Mouse (Mus musculus): ENCODE results near the gene Per3. TPM values are rescaled to one million over a fixed set of nuclear protein-coding genes. Genes with fewer than 3 reads are reported as not detected.

Per3 gene
- polyA plus RNA-seq, 1 experiment from 2014 or later: 4.1 TPM

DNA sequence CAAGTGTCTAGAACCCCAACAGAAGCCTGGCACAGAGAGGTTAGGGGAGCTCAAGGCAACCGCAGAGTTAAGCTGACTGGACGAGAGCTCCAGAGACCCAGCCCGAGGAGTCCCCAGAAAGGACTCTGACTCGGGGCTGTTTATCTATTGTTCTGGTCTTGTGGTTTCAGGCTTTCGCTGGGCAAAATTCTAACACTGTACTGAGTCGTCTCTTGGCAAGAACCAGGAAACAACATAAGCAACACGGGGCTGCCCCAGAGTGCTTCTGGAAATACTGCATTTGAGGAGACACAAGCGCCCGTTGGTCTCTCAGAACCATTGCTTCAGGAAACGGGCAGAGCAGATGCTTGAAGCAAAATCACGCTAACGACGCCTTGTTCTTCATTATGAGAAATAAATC, 43.1 kb downstream of the Per3 start:
- H3K4me1 ChIP-seq (replicated peaks; ENCODE audit: control insufficient read depth, insufficient read depth, low read length): no peaks in the 10 kb centered on the region
- no peaks in the 10 kb centered on the region for H3K9me3 ChIP-seq (ENCODE audit: control insufficient read depth, low read length)
- H3K9ac ChIP-seq (replicated peaks; ENCODE audit: low read depth, low read length): no peak overlapping the region
- H3K27ac ChIP-seq (ENCODE audit: low read length): no peak overlapping the region
- 64% methylated on average over 13 of the region's 13 CpGs for WGBS
- no peak overlapping the region for H3K4me2 ChIP-seq (ENCODE audit: low read length)
- H3K4me3 ChIP-seq (replicated peaks; ENCODE audit: low read length): no peak overlapping the region
- no peak for ATAC-seq
- H3K27me3 ChIP-seq (replicated peaks; ENCODE audit: control insufficient read depth, insufficient read depth, low read length): no peaks in the 10 kb centered on the region
- no peaks in the 10 kb centered on the region for H3K36me3 ChIP-seq (ENCODE audit: control insufficient read depth, insufficient read depth)

DNA sequence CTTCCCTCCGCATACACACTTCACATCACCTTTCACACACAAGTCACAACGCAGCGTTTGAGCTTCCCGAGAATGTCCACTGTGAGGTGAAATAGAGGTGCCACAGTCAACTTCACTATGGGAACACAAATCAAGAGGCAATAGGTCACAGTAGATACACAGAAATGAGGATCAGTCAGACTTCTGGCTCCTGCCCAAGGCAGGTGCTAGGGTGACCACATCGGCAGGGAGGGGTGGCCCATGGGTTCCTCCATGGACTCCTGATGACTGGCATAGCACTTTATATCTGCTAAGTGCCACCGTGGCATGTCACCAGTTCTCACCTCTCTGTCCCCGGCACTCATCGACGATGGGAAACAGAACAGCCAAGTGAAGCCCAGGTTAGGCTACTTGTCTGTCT, 45.8 kb downstream of the Per3 start:
- no peak overlapping the region for H3K27ac ChIP-seq (ENCODE audit: low read length)
- H3K4me2 ChIP-seq (ENCODE audit: low read length): no peak overlapping the region
- no peaks in the 10 kb centered on the region for H3K9me3 ChIP-seq (ENCODE audit: control insufficient read depth, low read length)
- no peak for ATAC-seq
- no peak overlapping the region for H3K4me3 ChIP-seq (replicated peaks; ENCODE audit: low read length)
- no peak overlapping the region for H3K9ac ChIP-seq (replicated peaks; ENCODE audit: low read depth, low read length)
- 97% methylated on average over 9 of the region's 9 CpGs for WGBS
- no peaks in the 10 kb centered on the region for H3K27me3 ChIP-seq (replicated peaks; ENCODE audit: control insufficient read depth, insufficient read depth, low read length)
- H3K4me1 ChIP-seq (replicated peaks; ENCODE audit: control insufficient read depth, insufficient read depth, low read length): no peaks in the 10 kb centered on the region
- H3K36me3 ChIP-seq (ENCODE audit: control insufficient read depth, insufficient read depth): no peaks in the 10 kb centered on the region

GRCm38 (mm10) chr4:150996797-150997196, 47.7 kb downstream of the Per3 start, which contains the start of gene Uts2:
TSS of gene Uts2 (plus strand) at chr4:150997097.
- Histone ChIP-seq H3K9ac (replicated peaks; ENCODE audit: low read depth, low read length) (no peak within 1 kb of the TSS), H3K36me3 (ENCODE audit: control insufficient read depth, insufficient read depth) (no peaks in the 10 kb centered on the region), H3K4me3 (replicated peaks; ENCODE audit: low read length) (no peak within 1 kb of the TSS), H3K4me2 (ENCODE audit: low read length) (no peak within 1 kb of the TSS), H3K27me3 (replicated peaks; ENCODE audit: control insufficient read depth, insufficient read depth, low read length) (no peaks in the 10 kb centered on the region), H3K4me1 (replicated peaks; ENCODE audit: control insufficient read depth, insufficient read depth, low read length) (no peaks in the 10 kb centered on the region), H3K27ac (ENCODE audit: low read length) (no peak within 1 kb of the TSS), H3K9me3 (ENCODE audit: control insufficient read depth, low read length) (no peaks in the 10 kb centered on the region)
- no peak for ATAC-seq
- WGBS: 92% methylated on average over 7 of the region's 7 CpGs

DNA sequence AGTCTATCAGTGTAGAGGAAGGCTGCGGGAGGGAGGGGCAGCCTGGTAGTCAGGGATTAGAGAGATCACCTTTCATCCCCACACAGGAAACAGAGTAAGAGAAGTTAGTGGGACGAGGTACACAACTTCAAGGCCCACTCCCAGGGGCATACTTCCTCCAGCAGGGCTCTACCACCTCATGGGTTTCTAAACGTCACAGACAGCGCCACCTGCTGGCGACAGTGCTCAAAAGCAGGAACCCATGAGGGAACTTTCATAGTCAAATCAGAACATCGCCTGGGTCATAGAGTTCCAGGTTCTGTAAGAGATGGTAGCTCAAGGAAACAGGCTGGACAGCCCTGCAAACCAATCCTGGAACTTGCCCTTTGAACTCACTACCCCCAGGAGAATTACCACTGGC, 54.3 kb downstream of the Per3 start:
- H3K9me3 ChIP-seq (ENCODE audit: control insufficient read depth, low read length): no peaks in the 10 kb centered on the region
- H3K4me2 ChIP-seq (ENCODE audit: low read length): no peak overlapping the region
- ATAC-seq: no peak
- no peaks in the 10 kb centered on the region for H3K4me1 ChIP-seq (replicated peaks; ENCODE audit: control insufficient read depth, insufficient read depth, low read length)
- H3K4me3 ChIP-seq (replicated peaks; ENCODE audit: low read length): no peak overlapping the region
- WGBS: 51% methylated on average over 6 of the region's 6 CpGs
- H3K27me3 ChIP-seq (replicated peaks; ENCODE audit: control insufficient read depth, insufficient read depth, low read length): no peaks in the 10 kb centered on the region
- no peak overlapping the region for H3K9ac ChIP-seq (replicated peaks; ENCODE audit: low read depth, low read length)
- no peaks in the 10 kb centered on the region for H3K36me3 ChIP-seq (ENCODE audit: control insufficient read depth, insufficient read depth)
- no peak overlapping the region for H3K27ac ChIP-seq (ENCODE audit: low read length)

- no peak overlapping the region for H3K9ac ChIP-seq (replicated peaks; ENCODE audit: low read depth, low read length)
- H3K4me2 ChIP-seq (ENCODE audit: low read length): no peak overlapping the region
- H3K27me3 ChIP-seq (replicated peaks; ENCODE audit: control insufficient read depth, insufficient read depth, low read length): no peaks in the 10 kb centered on the region
- WGBS: 93% methylated on average over 5 of the region's 5 CpGs
- H3K36me3 ChIP-seq (ENCODE audit: control insufficient read depth, insufficient read depth): no peaks in the 10 kb centered on the region
- no peak overlapping the region for H3K4me3 ChIP-seq (replicated peaks; ENCODE audit: low read length)
- no peaks in the 10 kb centered on the region for H3K9me3 ChIP-seq (ENCODE audit: control insufficient read depth, low read length)
- H3K4me1 ChIP-seq (replicated peaks; ENCODE audit: control insufficient read depth, insufficient read depth, low read length): no peaks in the 10 kb centered on the region
- no peak overlapping the region for H3K27ac ChIP-seq (ENCODE audit: low read length)
- no peak for ATAC-seq
These were observed 64.3 kb downstream of the Per3 start for GRCm38 (mm10) chr4:150980153-150980552.

GRCm38 (mm10) chr4:150979455-150979854, 65.0 kb downstream of the Per3 start:
- H3K4me3 ChIP-seq (replicated peaks; ENCODE audit: low read length): no peak overlapping the region
- no peak overlapping the region for H3K27ac ChIP-seq (ENCODE audit: low read length)
- no peak overlapping the region for H3K9ac ChIP-seq (replicated peaks; ENCODE audit: low read depth, low read length)
- no peak overlapping the region for H3K4me2 ChIP-seq (ENCODE audit: low read length)
- no peak for ATAC-seq
- H3K27me3 ChIP-seq (replicated peaks; ENCODE audit: control insufficient read depth, insufficient read depth, low read length): no peaks in the 10 kb centered on the region
- H3K36me3 ChIP-seq (ENCODE audit: control insufficient read depth, insufficient read depth): no peaks in the 10 kb centered on the region
- no peaks in the 10 kb centered on the region for H3K9me3 ChIP-seq (ENCODE audit: control insufficient read depth, low read length)
- H3K4me1 ChIP-seq (replicated peaks; ENCODE audit: control insufficient read depth, insufficient read depth, low read length): no peaks in the 10 kb centered on the region
- WGBS: 84% methylated on average over 9 of the region's 9 CpGs

GRCm38 (mm10) chr4:150978156-150978910, 66.1 kb downstream of the Per3 start:
- H3K4me1 ChIP-seq (replicated peaks; ENCODE audit: control insufficient read depth, insufficient read depth, low read length): no peaks in the 10 kb centered on the region
- H3K4me2 ChIP-seq (ENCODE audit: low read length): no peak overlapping the region
- no peak overlapping the region for H3K27ac ChIP-seq (ENCODE audit: low read length)
- H3K9me3 ChIP-seq (ENCODE audit: control insufficient read depth, low read length): no peaks in the 10 kb centered on the region
- 66% methylated on average over 21 of the region's 21 CpGs for WGBS
- no peak overlapping the region for H3K4me3 ChIP-seq (replicated peaks; ENCODE audit: low read length)
- H3K9ac ChIP-seq (replicated peaks; ENCODE audit: low read depth, low read length): no peak overlapping the region
- H3K36me3 ChIP-seq (ENCODE audit: control insufficient read depth, insufficient read depth): no peaks in the 10 kb centered on the region
- H3K27me3 ChIP-seq (replicated peaks; ENCODE audit: control insufficient read depth, insufficient read depth, low read length): no peaks in the 10 kb centered on the region
- no peak for ATAC-seq

DNA sequence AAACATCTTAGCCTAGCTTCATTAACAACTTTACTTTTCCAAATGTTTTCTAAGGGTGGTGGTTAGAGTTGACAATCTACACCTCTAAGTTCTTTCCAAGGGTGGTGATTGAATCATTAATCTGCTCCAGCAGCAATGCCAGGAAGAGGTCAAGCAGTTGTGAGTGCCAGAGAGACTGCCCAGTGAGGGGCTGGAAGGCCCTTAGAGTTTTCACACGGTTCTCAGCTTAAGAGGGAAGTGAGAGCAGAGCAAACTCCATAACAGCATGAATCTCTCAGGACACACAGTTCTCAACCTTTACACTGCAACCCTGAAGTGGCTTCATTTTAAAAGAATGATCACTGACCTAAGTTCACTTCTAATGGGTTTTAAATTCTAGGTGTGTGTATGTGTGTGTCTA, 69.3 kb downstream of the Per3 start:
- H3K4me1 ChIP-seq (replicated peaks; ENCODE audit: control insufficient read depth, insufficient read depth, low read length): no peaks in the 10 kb centered on the region
- no peaks in the 10 kb centered on the region for H3K9me3 ChIP-seq (ENCODE audit: control insufficient read depth, low read length)
- H3K27me3 ChIP-seq (replicated peaks; ENCODE audit: control insufficient read depth, insufficient read depth, low read length): no peaks in the 10 kb centered on the region
- WGBS: 46% methylated on average over 1 of the region's 1 CpGs
- no peak overlapping the region for H3K4me3 ChIP-seq (replicated peaks; ENCODE audit: low read length)
- H3K27ac ChIP-seq (ENCODE audit: low read length): no peak overlapping the region
- no peak overlapping the region for H3K9ac ChIP-seq (replicated peaks; ENCODE audit: low read depth, low read length)
- no peak overlapping the region for H3K4me2 ChIP-seq (ENCODE audit: low read length)
- no peak for ATAC-seq
- no peaks in the 10 kb centered on the region for H3K36me3 ChIP-seq (ENCODE audit: control insufficient read depth, insufficient read depth)

- Histone ChIP-seq H3K9me3 (ENCODE audit: control insufficient read depth, low read length) (no peaks in the 10 kb centered on the region), H3K4me3 (replicated peaks; ENCODE audit: low read length) (no peak overlapping the region), H3K9ac (replicated peaks; ENCODE audit: low read depth, low read length) (no peak overlapping the region), H3K36me3 (ENCODE audit: control insufficient read depth, insufficient read depth) (no peaks in the 10 kb centered on the region), H3K27ac (ENCODE audit: low read length) (no peak overlapping the region), H3K4me1 (replicated peaks; ENCODE audit: control insufficient read depth, insufficient read depth, low read length) (no peaks in the 10 kb centered on the region), H3K4me2 (ENCODE audit: low read length) (no peak overlapping the region), H3K27me3 (replicated peaks; ENCODE audit: control insufficient read depth, insufficient read depth, low read length) (no peaks in the 10 kb centered on the region)
- 80% methylated on average over 8 of the region's 8 CpGs for WGBS
- no peak for ATAC-seq
These were observed 71.2 kb downstream of the Per3 start for GRCm38 (mm10) chr4:150973264-150973663.

DNA sequence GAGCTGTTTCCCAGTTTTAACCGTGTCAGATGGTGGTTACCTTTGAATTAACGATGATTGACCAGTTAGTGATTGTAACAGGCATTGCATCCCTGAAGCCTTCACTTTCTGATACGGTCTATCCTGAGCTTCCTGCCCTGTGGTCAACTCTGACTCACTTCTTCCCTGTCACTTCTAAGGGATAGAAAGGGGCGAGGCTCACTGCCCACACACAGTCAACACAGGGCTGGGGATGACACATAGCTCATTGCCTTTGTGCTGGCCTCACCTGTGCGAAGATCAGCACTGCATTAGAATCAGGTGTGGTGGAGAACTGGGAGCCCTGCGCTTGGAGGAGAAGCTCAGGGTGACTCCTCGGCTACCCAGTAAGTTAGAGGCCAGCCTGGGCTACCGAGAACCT, 75.5 kb downstream of the Per3 start:
- no peaks in the 10 kb centered on the region for H3K36me3 ChIP-seq (ENCODE audit: control insufficient read depth, insufficient read depth)
- no peaks in the 10 kb centered on the region for H3K27me3 ChIP-seq (replicated peaks; ENCODE audit: control insufficient read depth, insufficient read depth, low read length)
- peaks cover 4% of the 10 kb centered on the region; the same call in 1 of the 2 replicates for H3K4me1 ChIP-seq (replicated peaks; ENCODE audit: control insufficient read depth, insufficient read depth, low read length)
- H3K4me2 ChIP-seq (ENCODE audit: low read length): no peak overlapping the region
- H3K9me3 ChIP-seq (ENCODE audit: control insufficient read depth, low read length): no peaks in the 10 kb centered on the region
- no peak overlapping the region for H3K4me3 ChIP-seq (replicated peaks; ENCODE audit: low read length)
- 93% methylated on average over 8 of the region's 8 CpGs for WGBS
- H3K27ac ChIP-seq (ENCODE audit: low read length): no peak overlapping the region
- ATAC-seq: no peak
- H3K9ac ChIP-seq (replicated peaks; ENCODE audit: low read depth, low read length): no peak overlapping the region
